7 mouse cellular contexts compared by ENCODE assay signal in genomic region chr5:60231232-60231891, GRCm38 (mm10).
DNase-seq lines count a peak whose midpoint lies in the region; ATAC-seq lines count a peak whose summit lies in the region.
"Not testable (repeated sequence)": the region's sequence is repeated elsewhere in the genome, so short reads cannot be mapped to it uniquely, and the experiment has no call there.

No protein-coding gene starts in this region.

- H3K4me2 ChIP-seq in forebrain, embryonic 13.5 days: peak overlapping the region; percentile 52
- peak overlapping the region; percentile 53 for H3K4me2 ChIP-seq in heart, embryonic 14.5 days (ENCODE audit: low read length)
- peak overlapping the region; percentile 46 for H3K4me2 ChIP-seq in hindbrain, embryonic 15.5 days
- peak overlapping the region; percentile 44 for H3K4me2 ChIP-seq in limb, embryonic 12.5 days
- H3K4me2 ChIP-seq in neural tube, embryonic 11.5 days (ENCODE audit: low read depth): peak overlapping the region; percentile 16; the same call in 1 of the 2 replicates

- peak; percentile 88 for ATAC-seq in forebrain, embryonic 13.5 days
- ATAC-seq in heart, embryonic 14.5 days (ENCODE audit: insufficient number of reproducible peaks, insufficient read depth, low FRiP score, low read depth); limb, embryonic 12.5 days (ENCODE audit: insufficient number of reproducible peaks, insufficient read depth, low FRiP score, low TSS enrichment, low read depth): not testable (repeated sequence)
- peak; percentile 82 for ATAC-seq in hindbrain, embryonic 15.5 days (ENCODE audit: low FRiP score, low read depth)
- peak; percentile 71; the same call in 1 of the 2 replicates for ATAC-seq in megakaryocyte-erythroid progenitor cell, adult 5-6 weeks (replicated peaks; ENCODE audit: low FRiP score, low TSS enrichment, poor library complexity, severe bottlenecking)
- peak; percentile 76 for ATAC-seq in neural tube, embryonic 11.5 days (ENCODE audit: insufficient read depth, low FRiP score, low TSS enrichment)

- not testable (repeated sequence) for H3K36me3 ChIP-seq in embryonic facial prominence, embryonic 10.5 days (replicated peaks); forebrain, embryonic 13.5 days (ENCODE audit: poor library complexity, severe bottlenecking); heart, embryonic 14.5 days (ENCODE audit: control insufficient read depth, insufficient read depth, low read length); hindbrain, embryonic 15.5 days; limb, embryonic 12.5 days; neural tube, embryonic 11.5 days (ENCODE audit: control insufficient read depth, insufficient read depth, low read length)

- DNase-seq in embryonic facial prominence, embryonic 10.5 days (ENCODE audit: low spot score): peak; percentile 9
- not testable (repeated sequence) for DNase-seq in neural tube, embryonic 11.5 days (ENCODE audit: low spot score)

- WGBS in embryonic facial prominence, embryonic 10.5 days: 15% methylated on average over 30 of the region's 30 CpGs
- 19% methylated on average over 30 of the region's 30 CpGs for WGBS in forebrain, embryonic 13.5 days
- 15% methylated on average over 27 of the region's 30 CpGs for WGBS in heart, embryonic 14.5 days
- WGBS in hindbrain, embryonic 15.5 days: 13% methylated on average over 29 of the region's 30 CpGs
- WGBS in limb, embryonic 12.5 days: 11% methylated on average over 30 of the region's 30 CpGs
- 13% methylated on average over 24 of the region's 30 CpGs for WGBS in neural tube, embryonic 11.5 days

- not testable (repeated sequence) for H3K4me1 ChIP-seq in embryonic facial prominence, embryonic 10.5 days; forebrain, embryonic 13.5 days; heart, embryonic 14.5 days (ENCODE audit: control insufficient read depth in 2 of 2, insufficient read depth in 2 of 2, low read length in 2 of 2); hindbrain, embryonic 15.5 days (replicated peaks); limb, embryonic 12.5 days (replicated peaks); neural tube, embryonic 11.5 days (ENCODE audit: control insufficient read depth, insufficient read depth, low read length)

- peak overlapping the region; percentile 38; the same call in 1 of the 2 replicates for H3K4me3 ChIP-seq in embryonic facial prominence, embryonic 10.5 days
- H3K4me3 ChIP-seq in forebrain, embryonic 13.5 days: peak overlapping the region; percentile 13; the same call in 1 of the 2 replicates
- peak overlapping the region; percentile 13 to 26; a peak in 3 of 4 replicates for H3K4me3 ChIP-seq in heart, embryonic 14.5 days (ENCODE audit: control insufficient read depth in 1 of 2, insufficient read depth in 1 of 2, low read depth in 1 of 2, low read length in 2 of 2)
- H3K4me3 ChIP-seq in hindbrain, embryonic 15.5 days: 0 out of 2 replicates have a peak overlapping the region, but pooled peaks have one; percentile 18
- peak overlapping the region; percentile 16; the same call in 1 of the 2 replicates for H3K4me3 ChIP-seq in limb, embryonic 12.5 days (replicated peaks)
- H3K4me3 ChIP-seq in neural tube, embryonic 11.5 days (ENCODE audit: low read depth, low read length): not testable (repeated sequence)

- H3K27ac ChIP-seq in embryonic facial prominence, embryonic 10.5 days (replicated peaks); forebrain, embryonic 13.5 days; heart, embryonic 14.5 days (replicated peaks in 1 of 2; ENCODE audit: control insufficient read depth in 1 of 2, insufficient read depth in 1 of 2, low read depth in 2 of 2, low read length in 2 of 2); hindbrain, embryonic 15.5 days (replicated peaks); limb, embryonic 12.5 days; neural tube, embryonic 11.5 days (ENCODE audit: low read depth, low read length): not testable (repeated sequence)

- not testable (repeated sequence) for H3K9me3 ChIP-seq in embryonic facial prominence, embryonic 10.5 days; forebrain, embryonic 13.5 days (replicated peaks); heart, embryonic 14.5 days (ENCODE audit: control insufficient read depth, low read length); hindbrain, embryonic 15.5 days; limb, embryonic 12.5 days; neural tube, embryonic 11.5 days (ENCODE audit: control insufficient read depth, low read length)

- H3K27me3 ChIP-seq in embryonic facial prominence, embryonic 10.5 days (replicated peaks; ENCODE audit: low read depth, poor library complexity, severe bottlenecking): peaks cover 11% of the 10 kb centered on the region
- H3K27me3 ChIP-seq in forebrain, embryonic 13.5 days; heart, embryonic 14.5 days (ENCODE audit: control insufficient read depth, insufficient read depth, low read length); hindbrain, embryonic 15.5 days; limb, embryonic 12.5 days; neural tube, embryonic 11.5 days (ENCODE audit: control insufficient read depth, insufficient read depth, low read length): not testable (repeated sequence)

- H3K9ac ChIP-seq in forebrain, embryonic 13.5 days; heart, embryonic 14.5 days (ENCODE audit: low read length); hindbrain, embryonic 15.5 days; limb, embryonic 12.5 days (replicated peaks); neural tube, embryonic 11.5 days (ENCODE audit: low read length): not testable (repeated sequence)
